In genomic region chr1:54726555-54726954, GRCm38 (mm10) we compare ENCODE assay signal across 16 mouse cellular contexts.
"Had no signal": no experiment of that assay in that cellular context is flagged by ENCODE, and none has a peak within 500 bp of the region (broad histone marks: within the 10 kb centered on the region; RNA-seq: fewer than 3 reads in every experiment).

No protein-coding gene starts in this region.

- H3K9me3 ChIP-seq: intestine, embryonic 15.5 days; kidney, embryonic 15.5 days; liver, embryonic 13.5 days; lung, embryonic 15.5 days had no signal

- H3K4me2 ChIP-seq: intestine, embryonic 15.5 days; kidney, embryonic 15.5 days; liver, embryonic 13.5 days; lung, embryonic 15.5 days; midbrain, embryonic 11.5 days had no signal

- ATAC-seq: intestine, embryonic 15.5 days had no signal

- H3K4me1 ChIP-seq: intestine, embryonic 15.5 days; kidney, embryonic 15.5 days; liver, embryonic 13.5 days had no signal

- DNase-seq: kidney, adult 11 months; kidney, adult 8-10 months; kidney, postnatal 10 days; kidney, postnatal 36 days; layer of hippocampus, postnatal 36 days; liver, embryonic 13.5 days; midbrain, embryonic 14.5 days; thymus, adult 2 months; thymus, postnatal 14 days; thymus, postnatal 4 days had no signal

- H3K4me3 ChIP-seq: intestine, embryonic 15.5 days; kidney, embryonic 15.5 days; left cerebral cortex, adult 2 months; liver, embryonic 13.5 days; lung, embryonic 15.5 days had no signal

- H3K27me3 ChIP-seq: intestine, embryonic 15.5 days; kidney, embryonic 15.5 days; liver, embryonic 13.5 days; lung, embryonic 15.5 days had no signal

- H3K36me3 ChIP-seq: intestine, embryonic 15.5 days; kidney, embryonic 15.5 days; liver, embryonic 13.5 days had no signal

- H3K27ac ChIP-seq: intestine, embryonic 15.5 days; kidney, embryonic 15.5 days; left cerebral cortex, adult 2 months; liver, embryonic 13.5 days; lung, embryonic 15.5 days; stomach, postnatal 0 days had no signal

- H3K9ac ChIP-seq: intestine, embryonic 15.5 days; kidney, embryonic 15.5 days; liver, embryonic 13.5 days; lung, embryonic 15.5 days had no signal
